Mouse (Mus musculus) heart, postnatal 0 days (tissue): ENCODE measurements around the gene Zfp780b.
"Not testable (repeated sequence)": the region's sequence is repeated elsewhere in the genome, so short reads cannot be mapped to it uniquely, and the experiment has no call there.

Experiments
- CTCF ChIP-seq: IDR thresholded peaks from 2 replicates; pipeline ENCODE4 v1.5.1; 2016; ENCODE audit warnings: antibody characterized with exemption, control low read depth, low read depth
- EP300 ChIP-seq: IDR thresholded peaks from 2 replicates; pipeline ENCODE4 v1.6.1; 2016; ENCODE audit warnings: antibody characterized with exemption, low read depth

- TF ChIP-seq CTCF, EP300: not testable (repeated sequence)
Measured at GRCm38 (mm10) chr7:27949451-27949850, 29.5 kb downstream of the Zfp780b start.
